Mouse (Mus musculus): ENCODE results near the gene Nedd9.

- TF ChIP-seq FLI1 (IDR thresholded peaks at IDR 0.05; ENCODE audit: low read length) (no peak), GATA1 (IDR thresholded peaks at IDR 0.05; ENCODE audit: borderline replicate concordance, low read length) (no peak)
Measured at GRCm38 (mm10) chr13:41371547-41371946, 115.6 kb downstream of the Nedd9 start.

Data from megakaryocyte, embryonic 14.5 days (primary cell).